8 mouse cellular contexts compared by ENCODE assay signal in genomic region chr12:55499031-55499430, GRCm38 (mm10). TPM values are rescaled to one million over a fixed set of nuclear protein-coding genes. Genes with fewer than 3 reads are reported as not detected.
DNase-seq lines count a peak whose midpoint lies in the region; ATAC-seq lines count a peak whose summit lies in the region.

No protein-coding gene starts in this region.

- ATAC-seq in frontal cortex, adult (ENCODE audit: low TSS enrichment): peak; percentile 79
- peak; percentile 80 for ATAC-seq in hindbrain, embryonic 14.5 days (ENCODE audit: low FRiP score)

- H3K9me3 ChIP-seq in hindbrain, embryonic 14.5 days (ENCODE audit: control insufficient read depth, low read length): no peaks in the 10 kb centered on the region

- no peaks in the 10 kb centered on the region for H3K36me3 ChIP-seq in hindbrain, embryonic 14.5 days (replicated peaks; ENCODE audit: control insufficient read depth, insufficient read depth)

- DNase-seq in T-cell, adult 2 months (ENCODE audit: low spot score): peak; percentile 84
- peak; percentile 83 for DNase-seq in cerebellum, adult 9-10 months
- DNase-seq in hindbrain, embryonic 14.5 days (ENCODE audit: low spot score): peak; percentile 96
- peak; percentile 69 to 73 for DNase-seq in layer of hippocampus, postnatal 36 days
- peak; percentile 93 for DNase-seq in lung, postnatal 36 days
- DNase-seq in right cerebral cortex, adult 18-20 months: peak; percentile 73
- peak; percentile 82 for DNase-seq in urinary bladder, postnatal 25 days (ENCODE audit: low spot score)

- WGBS in hindbrain, embryonic 14.5 days: 2% methylated on average over 10 of the region's 10 CpGs

- no peak overlapping the region for H3K27ac ChIP-seq in hindbrain, embryonic 14.5 days

- no peaks in the 10 kb centered on the region for H3K4me1 ChIP-seq in hindbrain, embryonic 14.5 days (replicated peaks; ENCODE audit: control insufficient read depth, insufficient read depth, low read length)

- 0 out of 2 replicates have a peak overlapping the region, but pooled peaks have one; percentile 24 for H3K9ac ChIP-seq in hindbrain, embryonic 14.5 days

- no peaks in the 10 kb centered on the region for H3K27me3 ChIP-seq in hindbrain, embryonic 14.5 days (ENCODE audit: control insufficient read depth, insufficient read depth, low read length)

- no peak overlapping the region for H3K4me3 ChIP-seq in hindbrain, embryonic 14.5 days (replicated peaks; ENCODE audit: low read length)

- peak overlapping the region; percentile 33; the same call in 1 of the 2 replicates for H3K4me2 ChIP-seq in hindbrain, embryonic 14.5 days (replicated peaks)

RNA-seq across cellular contexts. Expression of gene Nfkbia, which starts 6.6 kb away (rescaled TPM):
- 59.7 and 63.9 TPM in 2 replicates for polyA plus RNA-seq in hindbrain, embryonic 14.5 days (2014; fragmentation: Nextera tagmentation; extraction: Ambion mirVana)
- 10 to 100 TPM; 36.5 to 44.3 TPM for total RNA-seq in layer of hippocampus, postnatal 36 days (2021)
